Mouse (Mus musculus) urinary bladder, postnatal 14 days (tissue): Measurements from ENCODE around the gene Kdelr2.
"Not testable (repeated sequence)": the region's sequence is repeated elsewhere in the genome, so short reads cannot be mapped to it uniquely, and the experiment has no call there.

Experiments
- DNase-seq: peaks from one replicate; pipeline ENCODE4 v3.0.0; 2021; ENCODE audit warnings: low spot score

The Kdelr2 gene

GRCm38 (mm10) chr5:143403221-143404147 is at the start of gene Kdelr2:
Gene Kdelr2, plus strand, starts transcription at chr5:143403838.
- peak; percentile 93 for DNase-seq

GRCm38 (mm10) chr5:143356017-143356416 is 47.6 kb upstream of the Kdelr2 start:
- DNase-seq: no peak

GRCm38 (mm10) chr5:143356686-143357388 is 46.8 kb upstream of the Kdelr2 start, which contains the start of gene Grid2ip:
Gene Grid2ip, plus strand, starts transcription at chr5:143357338.
- DNase-seq: no peak

- DNase-seq: no peak
Observed at GRCm38 (mm10) chr5:143357564-143357963, 46.1 kb upstream of the Kdelr2 start.

GRCm38 (mm10) chr5:143359263-143359662 is 44.4 kb upstream of the Kdelr2 start:
- no peak for DNase-seq

- DNase-seq: no peak
Observed at GRCm38 (mm10) chr5:143360000-143360399, 43.6 kb upstream of the Kdelr2 start.

- no peak for DNase-seq
Observed at GRCm38 (mm10) chr5:143361428-143361827, 42.2 kb upstream of the Kdelr2 start.

- DNase-seq: no peak
Observed at GRCm38 (mm10) chr5:143363678-143364615, 39.7 kb upstream of the Kdelr2 start.

- DNase-seq: no peak
Observed at GRCm38 (mm10) chr5:143367931-143368330, 35.7 kb upstream of the Kdelr2 start.

GRCm38 (mm10) chr5:143369611-143370255 is 33.9 kb upstream of the Kdelr2 start:
- DNase-seq: no peak

- DNase-seq: no peak
Observed at GRCm38 (mm10) chr5:143370416-143371145, 33.1 kb upstream of the Kdelr2 start.

- no peak for DNase-seq
Observed at GRCm38 (mm10) chr5:143371146-143371510, 32.5 kb upstream of the Kdelr2 start.

- DNase-seq: peak; percentile 19
Observed at GRCm38 (mm10) chr5:143372818-143373217, 30.8 kb upstream of the Kdelr2 start.

GRCm38 (mm10) chr5:143375242-143375641 is 28.4 kb upstream of the Kdelr2 start:
- peak; percentile 73 for DNase-seq

- no peak for DNase-seq
Observed at GRCm38 (mm10) chr5:143376156-143376555, 27.5 kb upstream of the Kdelr2 start.

GRCm38 (mm10) chr5:143386797-143387621 is 16.6 kb upstream of the Kdelr2 start:
- DNase-seq: peak; percentile 37

- no peak for DNase-seq
Observed at GRCm38 (mm10) chr5:143394184-143394583, 9.5 kb upstream of the Kdelr2 start.

GRCm38 (mm10) chr5:143394966-143395365 is 8.7 kb upstream of the Kdelr2 start:
- not testable (repeated sequence) for DNase-seq

- DNase-seq: no peak
Observed at GRCm38 (mm10) chr5:143395649-143396048, 8.0 kb upstream of the Kdelr2 start.

- peak; percentile 58 for DNase-seq
Observed at GRCm38 (mm10) chr5:143400501-143400900, 3.1 kb upstream of the Kdelr2 start.
